Mouse (Mus musculus): ENCODE data around the gene Pkdcc.

- no peak for TF ChIP-seq POLR2A (IDR thresholded peaks at IDR 0.05; ENCODE audit: borderline replicate concordance, insufficient read depth, low read length)
- TF ChIP-seq CTCF (IDR thresholded peaks at IDR 0.05; ENCODE audit: borderline replicate concordance, insufficient read depth, low read depth, low read length), result no peak
Measured at GRCm38 (mm10) chr17:83181086-83181485, 34.0 kb upstream of the Pkdcc start.

Data from cerebellum, adult 2 months (tissue).